Mouse (Mus musculus) adrenal gland, postnatal 36 days (tissue): ENCODE results near the gene Gm28036. TPM values are rescaled to one million over a fixed set of nuclear protein-coding genes. Genes with fewer than 3 reads are reported as not detected.
"Not testable (repeated sequence)": the region's sequence is repeated elsewhere in the genome, so short reads cannot be mapped to it uniquely, and the experiment has no call there.

Experiments
- DNase-seq, 2 experiments: peaks; one replicate each; pipeline ENCODE4 v3.0.0; 2021; ENCODE audit warnings: mixed read lengths in 1 of 2
- long read RNA-seq, 2 experiments: library from polyadenylated mRNA; stranded (forward); transcript quantifications; one replicate each; pipeline ENCODE4 v2.0.0; 2021; ENCODE audit warnings: borderline sequencing depth in 2 of 2
- total RNA-seq, 2 experiments: library from RNA; stranded (reverse); gene quantifications; 2 replicates each; pipeline ENCODE4 v1.2.3; 2021

Gm28036 gene
- 10 to 100 TPM; 17.6 to 30.3 TPM for total RNA-seq
- long read RNA-seq, experiment 1: 0 reads
- long read RNA-seq, experiment 2: 0 reads

- no peak for DNase-seq
These were observed at the start of gene Gm28036 for GRCm38 (mm10) chr2:156126992-156127391. TSS of gene Gm28036 (minus strand) at chr2:156127092.

- DNase-seq: no peak
These were observed 39.7 kb upstream of the Gm28036 start for GRCm38 (mm10) chr2:156166557-156166956.

GRCm38 (mm10) chr2:156165478-156165877 is 38.6 kb upstream of the Gm28036 start:
- DNase-seq: no peak

GRCm38 (mm10) chr2:156151538-156151937 is 24.6 kb upstream of the Gm28036 start:
- no peak for DNase-seq

GRCm38 (mm10) chr2:156147316-156147915 is 20.5 kb upstream of the Gm28036 start:
- DNase-seq: peak in 1 of 2 experiments; percentile 7

- no peak for DNase-seq
These were observed 19.5 kb upstream of the Gm28036 start for GRCm38 (mm10) chr2:156146272-156146989.

- no peak for DNase-seq
These were observed 18.7 kb upstream of the Gm28036 start for GRCm38 (mm10) chr2:156145486-156146130.

- peak; percentile 95 for DNase-seq
These were observed 17.2 kb upstream of the Gm28036 start, which contains the start of the genes Romo1 and Nfs1 for GRCm38 (mm10) chr2:156143953-156144724. TSS of gene Romo1 (plus strand) at chr2:156144039. TSS of gene Nfs1 (minus strand) at chr2:156144186.

- DNase-seq: peak in 1 of 2 experiments; percentile 4
These were observed 16.5 kb upstream of the Gm28036 start for GRCm38 (mm10) chr2:156143367-156143766.

- DNase-seq: no peak
These were observed 15.9 kb upstream of the Gm28036 start for GRCm38 (mm10) chr2:156142820-156143219.

GRCm38 (mm10) chr2:156135695-156136094 is 8.8 kb upstream of the Gm28036 start:
- no peak for DNase-seq

GRCm38 (mm10) chr2:156134161-156134560 is 7.3 kb upstream of the Gm28036 start:
- no peak for DNase-seq

- DNase-seq: no peak
These were observed 3.2 kb downstream of the Gm28036 start for GRCm38 (mm10) chr2:156123731-156124130.

GRCm38 (mm10) chr2:156119566-156119965 is 7.3 kb downstream of the Gm28036 start:
- no peak for DNase-seq

- DNase-seq: not testable (repeated sequence)
These were observed 14.8 kb downstream of the Gm28036 start for GRCm38 (mm10) chr2:156112080-156112423.

GRCm38 (mm10) chr2:156111358-156112079 is 15.4 kb downstream of the Gm28036 start, which contains the start of the genes Cpne1 and Rbm12:
TSS of gene Cpne1 (minus strand) at chr2:156111965.
TSS of gene Rbm12 (minus strand) at chr2:156111978.
- peak; percentile 94 to 96 for DNase-seq

GRCm38 (mm10) chr2:156110627-156111357 is 16.1 kb downstream of the Gm28036 start:
- peak in 1 of 2 experiments; percentile 5 for DNase-seq

GRCm38 (mm10) chr2:156091926-156092325 is 35.0 kb downstream of the Gm28036 start:
- DNase-seq: no peak

GRCm38 (mm10) chr2:156089799-156090198 is 37.1 kb downstream of the Gm28036 start:
- DNase-seq: no peak

- no peak for DNase-seq
These were observed 39.3 kb downstream of the Gm28036 start for GRCm38 (mm10) chr2:156087391-156088110.
